Mouse (Mus musculus) embryonic facial prominence, embryonic 13.5 days (tissue): ENCODE results near the gene Rsph14. TPM values are rescaled to one million over a fixed set of nuclear protein-coding genes. Genes with fewer than 3 reads are reported as not detected.

ENCODE experiments used
- ATAC-seq: fragments of 200-750 bp; cut with Nextera tagmentation; 2 replicates; pipeline ENCODE4 v1.8.0; 2017; ENCODE audit warnings: low read depth; ENCODE audit not compliant: insufficient number of reproducible peaks, insufficient read depth, low FRiP score, low TSS enrichment
- H3K27ac ChIP-seq: fragments of 300-500 bp; sonication (generic); 2 replicates; pipeline ENCODE4 v1.5.1; 2015; ENCODE audit warnings: moderate library complexity, mild to moderate bottlenecking, inconsistent platforms
- H3K27me3 ChIP-seq: fragments of 300-500 bp; sonication (generic); 2 replicates; pipeline ENCODE4 v1.6.1; 2015; ENCODE audit warnings: mild to moderate bottlenecking, inconsistent platforms
- H3K36me3 ChIP-seq: fragments of 300-500 bp; sonication (generic); 2 replicates; pipeline ENCODE4 v1.6.1; 2015; ENCODE audit warnings: mild to moderate bottlenecking, inconsistent platforms
- H3K4me1 ChIP-seq: fragments of 300-500 bp; sonication (generic); 2 replicates; pipeline ENCODE4 v1.6.1; 2015; ENCODE audit warnings: inconsistent platforms
- H3K4me2 ChIP-seq: fragments of 300-500 bp; sonication (generic); 2 replicates; pipeline ENCODE4 v1.6.1; 2015; ENCODE audit warnings: moderate library complexity, mild to moderate bottlenecking, inconsistent platforms
- H3K4me3 ChIP-seq: fragments of 300-500 bp; sonication (generic); 2 replicates; pipeline ENCODE4 v1.5.1; 2015; ENCODE audit warnings: mild to moderate bottlenecking, inconsistent platforms
- H3K9ac ChIP-seq: fragments of 300-500 bp; sonication (generic); 2 replicates; pipeline ENCODE4 v1.6.1; 2015; ENCODE audit warnings: mild to moderate bottlenecking, inconsistent platforms
- H3K9me3 ChIP-seq: fragments of 300-500 bp; sonication (generic); 2 replicates; pipeline ENCODE4 v1.6.1; 2016; ENCODE audit warnings: inconsistent platforms
- WGBS: fragments of 180-500 bp; shearing (Covaris S2); methylation state at CpG from one replicate; pipeline ENCODE4 v1.1.7; 2015; ENCODE audit warnings: mixed read lengths; 5-methylcytosine and 5-hydroxymethylcytosine counted together
- polyA plus RNA-seq: library from polyadenylated mRNA; unstranded; fragments of >200 nt; fragmentation: Nextera tagmentation; extraction: Ambion mirVana; gene quantifications from 2 replicates; pipeline ENCODE4 v1.2.1, GENCODE M21; 2015

Rsph14 gene
- polyA plus RNA-seq, 1 experiment from 2014 or later, result not detected

GRCm38 (mm10) chr10:74987698-74988470 is 44.5 kb downstream of the Rsph14 start:
- 64% methylated on average over 14 of the region's 14 CpGs for WGBS
- no peaks in the 10 kb centered on the region for H3K9me3 ChIP-seq
- peak overlapping the region; percentile 30; the same call in 1 of the 2 replicates for H3K4me2 ChIP-seq
- ATAC-seq, result peak; percentile 48; the same call in 1 of the 2 replicates
- peaks cover 15% of the 10 kb centered on the region for H3K36me3 ChIP-seq
- peaks cover 6% of the 10 kb centered on the region; the same call in 1 of the 2 replicates for H3K4me1 ChIP-seq
- peaks cover 5% of the 10 kb centered on the region; the same call in 1 of the 2 replicates for H3K27me3 ChIP-seq
- H3K4me3 ChIP-seq, result no peak overlapping the region
- no peak overlapping the region for H3K27ac ChIP-seq
- H3K9ac ChIP-seq, result no peak overlapping the region

GRCm38 (mm10) chr10:74983176-74983575 is 49.2 kb downstream of the Rsph14 start:
- Histone ChIP-seq H3K27ac (no peak overlapping the region), H3K9ac (no peak overlapping the region), H3K9me3 (no peaks in the 10 kb centered on the region), H3K36me3 (no peaks in the 10 kb centered on the region), H3K4me3 (no peak overlapping the region), H3K4me2 (no peak overlapping the region), H3K27me3 (0 out of 2 replicates have a peak, but pooled peaks cover 1% of the 10 kb centered on the region), H3K4me1 (peaks cover 5% of the 10 kb centered on the region; the same call in 1 of the 2 replicates)
- 66% methylated on average over 8 of the region's 8 CpGs for WGBS
- ATAC-seq, result no peak

- 87% methylated on average over 12 of the region's 12 CpGs for WGBS
- ATAC-seq, result no peak
- H3K9ac ChIP-seq, result no peak overlapping the region
- H3K27me3 ChIP-seq, result 0 out of 2 replicates have a peak, but pooled peaks cover 4% of the 10 kb centered on the region
- peaks cover 5% of the 10 kb centered on the region; the same call in 1 of the 2 replicates for H3K4me1 ChIP-seq
- H3K9me3 ChIP-seq, result no peaks in the 10 kb centered on the region
- no peak overlapping the region for H3K4me2 ChIP-seq
- H3K4me3 ChIP-seq, result no peak overlapping the region
- no peaks in the 10 kb centered on the region for H3K36me3 ChIP-seq
- H3K27ac ChIP-seq, result no peak overlapping the region
Measured at GRCm38 (mm10) chr10:74981159-74981558, 51.2 kb downstream of the Rsph14 start.

GRCm38 (mm10) chr10:74978056-74978455 is 54.3 kb downstream of the Rsph14 start:
- ATAC-seq, result no peak
- no peak overlapping the region for H3K27ac ChIP-seq
- WGBS, result 86% methylated on average over 4 of the region's 4 CpGs
- H3K9me3 ChIP-seq, result no peaks in the 10 kb centered on the region
- no peak overlapping the region for H3K4me3 ChIP-seq
- no peak overlapping the region for H3K9ac ChIP-seq
- H3K4me2 ChIP-seq, result no peak overlapping the region
- 0 out of 2 replicates have a peak, but pooled peaks cover 4% of the 10 kb centered on the region for H3K27me3 ChIP-seq
- peaks cover 10% of the 10 kb centered on the region for H3K4me1 ChIP-seq
- no peaks in the 10 kb centered on the region for H3K36me3 ChIP-seq

- no peak for ATAC-seq
- H3K4me3 ChIP-seq, result no peak overlapping the region
- 0 out of 2 replicates have a peak, but pooled peaks cover 4% of the 10 kb centered on the region for H3K27me3 ChIP-seq
- H3K27ac ChIP-seq, result no peak overlapping the region
- H3K9me3 ChIP-seq, result no peaks in the 10 kb centered on the region
- peaks cover 10% of the 10 kb centered on the region for H3K4me1 ChIP-seq
- no peak overlapping the region for H3K9ac ChIP-seq
- WGBS, result 72% methylated on average over 7 of the region's 7 CpGs
- H3K36me3 ChIP-seq, result no peaks in the 10 kb centered on the region
- H3K4me2 ChIP-seq, result no peak overlapping the region
Measured at GRCm38 (mm10) chr10:74976429-74976828, 56.0 kb downstream of the Rsph14 start.

GRCm38 (mm10) chr10:74975626-74976025 is 56.8 kb downstream of the Rsph14 start:
- H3K4me3 ChIP-seq, result no peak overlapping the region
- H3K9me3 ChIP-seq, result no peaks in the 10 kb centered on the region
- H3K27me3 ChIP-seq, result 0 out of 2 replicates have a peak, but pooled peaks cover 4% of the 10 kb centered on the region
- H3K4me2 ChIP-seq, result no peak overlapping the region
- 70% methylated on average over 7 of the region's 7 CpGs for WGBS
- 0 out of 2 replicates have a peak overlapping the region, but pooled peaks have one; percentile 16 for H3K9ac ChIP-seq
- ATAC-seq, result no peak
- peaks cover 10% of the 10 kb centered on the region for H3K4me1 ChIP-seq
- no peaks in the 10 kb centered on the region for H3K36me3 ChIP-seq
- H3K27ac ChIP-seq, result no peak overlapping the region

- 68% methylated on average over 6 of the region's 6 CpGs for WGBS
- ATAC-seq, result no peak
- H3K27ac ChIP-seq, result no peak overlapping the region
Measured at GRCm38 (mm10) chr10:74973026-74973425, 59.4 kb downstream of the Rsph14 start.

GRCm38 (mm10) chr10:74969266-74969665 is 63.1 kb downstream of the Rsph14 start:
- no peak overlapping the region for H3K9ac ChIP-seq
- H3K4me3 ChIP-seq, result no peak overlapping the region
- peaks cover 16% of the 10 kb centered on the region for H3K4me1 ChIP-seq
- ATAC-seq, result no peak
- H3K4me2 ChIP-seq, result no peak overlapping the region
- H3K27me3 ChIP-seq, result peaks cover 33% of the 10 kb centered on the region
- WGBS, result 86% methylated on average over 2 of the region's 2 CpGs
- H3K27ac ChIP-seq, result no peak overlapping the region
- no peaks in the 10 kb centered on the region for H3K36me3 ChIP-seq
- H3K9me3 ChIP-seq, result no peaks in the 10 kb centered on the region

More at GRCm38 (mm10) chr10:74973026-74973425, 59.4 kb downstream of the Rsph14 start:
- Histone ChIP-seq H3K36me3 (no peaks in the 10 kb centered on the region), H3K27me3 (peaks cover 12% of the 10 kb centered on the region), H3K4me2 (no peak overlapping the region), H3K4me1 (peaks cover 9% of the 10 kb centered on the region), H3K9ac (no peak overlapping the region), H3K4me3 (no peak overlapping the region), H3K9me3 (no peaks in the 10 kb centered on the region)

- WGBS, result 1% methylated on average over 25 of the region's 25 CpGs
- no peaks in the 10 kb centered on the region for H3K36me3 ChIP-seq
- H3K4me1 ChIP-seq, result peaks cover 16% of the 10 kb centered on the region
- ATAC-seq, result no peak; the same call in 1 of the 2 replicates
- peaks cover 35% of the 10 kb centered on the region for H3K27me3 ChIP-seq
- H3K4me2 ChIP-seq, result peak overlapping the region; percentile 95
- H3K9ac ChIP-seq, result peak overlapping the region; percentile 71
- H3K4me3 ChIP-seq, result peak overlapping the region; percentile 64
- no peak overlapping the region for H3K27ac ChIP-seq
- no peaks in the 10 kb centered on the region for H3K9me3 ChIP-seq
Measured at GRCm38 (mm10) chr10:74967651-74968267, 64.6 kb downstream of the Rsph14 start.

GRCm38 (mm10) chr10:74966850-74967451 is 65.4 kb downstream of the Rsph14 start, which contains the start of gene Gnaz:
TSS of gene Gnaz (plus strand) at chr10:74967177.
- peak within 1 kb of the TSS; percentile 71 for H3K9ac ChIP-seq

GRCm38 (mm10) chr10:74964380-74964779 is 68.0 kb downstream of the Rsph14 start:
- peaks cover 16% of the 10 kb centered on the region for H3K4me1 ChIP-seq
- WGBS, result 78% methylated on average over 1 of the region's 1 CpGs

More at GRCm38 (mm10) chr10:74966850-74967451, 65.4 kb downstream of the Rsph14 start, which contains the start of gene Gnaz:
- H3K4me1 ChIP-seq, result peaks cover 16% of the 10 kb centered on the region
- under 1% methylated on average over 81 of the region's 83 CpGs for WGBS
- peak within 1 kb of the TSS; percentile 95 for H3K4me2 ChIP-seq
- peak within 1 kb of the TSS; percentile 64 for H3K4me3 ChIP-seq
- H3K27me3 ChIP-seq, result peaks cover 35% of the 10 kb centered on the region
- H3K27ac ChIP-seq, result no peak within 1 kb of the TSS
- H3K9me3 ChIP-seq, result no peaks in the 10 kb centered on the region
- ATAC-seq, result peak; percentile 98
- no peaks in the 10 kb centered on the region for H3K36me3 ChIP-seq

More at GRCm38 (mm10) chr10:74964380-74964779, 68.0 kb downstream of the Rsph14 start:
- Histone ChIP-seq H3K4me3 (no peak overlapping the region), H3K27ac (no peak overlapping the region), H3K36me3 (no peaks in the 10 kb centered on the region), H3K9me3 (no peaks in the 10 kb centered on the region), H3K27me3 (peaks cover 35% of the 10 kb centered on the region), H3K9ac (no peak overlapping the region), H3K4me2 (no peak overlapping the region)
- ATAC-seq, result no peak
